Mouse (Mus musculus) naive thymus-derived CD4-positive, alpha-beta T cell, adult 2 months (primary cell): ENCODE results near the gene Kif3a.

Source experiments
- DNase-seq: peaks from one replicate; pipeline ENCODE4 v3.0.0-alpha.2; 2011; ENCODE audit warnings: low read depth

The Kif3a gene

DNA sequence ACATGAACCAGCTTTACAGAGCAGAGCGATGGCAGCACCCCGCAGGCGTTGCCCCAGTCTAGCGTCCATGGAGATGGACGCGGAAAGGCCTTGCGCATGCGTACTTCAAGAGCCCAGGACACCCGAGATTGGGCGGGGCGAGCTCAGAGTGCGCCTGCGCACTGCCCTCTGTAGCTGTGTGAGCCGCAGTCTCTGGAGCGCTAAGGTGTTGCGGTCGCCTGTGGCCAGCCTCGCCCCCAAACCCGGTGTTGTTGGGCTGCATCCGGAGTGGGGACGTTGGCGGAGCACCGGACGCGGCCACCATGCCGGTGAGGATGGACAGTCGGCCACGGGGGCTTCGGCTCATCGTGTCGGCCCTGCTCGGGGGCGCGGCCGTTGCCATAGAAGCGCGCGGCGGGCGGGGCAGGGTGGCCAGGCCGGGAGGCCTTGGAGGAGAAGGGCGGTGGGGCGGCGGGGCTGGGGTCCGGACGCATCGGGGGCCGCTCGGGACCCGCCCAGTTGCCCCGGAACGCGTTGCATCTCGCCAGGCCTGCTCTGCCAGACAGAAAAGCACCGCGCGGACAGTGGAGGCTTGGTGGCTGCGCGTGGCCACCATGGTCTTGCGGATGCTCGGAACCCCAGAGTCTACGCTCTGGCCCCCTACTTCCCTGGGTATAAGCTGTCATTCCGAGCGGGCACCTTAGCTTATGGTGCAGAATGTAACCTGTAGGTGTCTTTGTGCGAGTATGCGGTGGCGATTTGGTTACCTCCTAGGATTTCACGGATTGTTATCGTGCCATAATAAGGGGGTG is at the start of gene Kif3a:
Gene Kif3a (plus strand): TSS at position 156 of the 791 bp plus-strand sequence.
- peak; percentile 96 for DNase-seq

DNA sequence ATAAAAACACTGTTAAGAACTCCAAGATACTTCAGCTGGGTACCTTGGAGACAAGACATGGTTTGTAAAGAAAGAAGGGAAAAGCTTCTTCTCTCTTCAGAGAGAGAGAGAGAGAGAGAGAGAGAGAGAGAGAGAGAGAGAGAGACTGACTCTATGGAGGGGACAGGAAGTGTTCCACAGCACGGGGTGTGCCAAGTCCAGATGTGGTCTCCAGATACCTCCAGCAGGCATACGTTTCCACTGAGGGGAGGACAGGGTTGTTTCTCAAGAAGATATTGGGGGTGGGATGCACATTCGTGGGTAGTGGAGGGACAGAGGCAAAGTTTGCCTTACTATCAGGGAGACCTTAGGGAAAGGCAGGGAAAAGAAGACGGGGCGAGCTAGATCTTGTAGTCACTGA is 48.4 kb upstream of the Kif3a start:
- peak; percentile 28 for DNase-seq

DNA sequence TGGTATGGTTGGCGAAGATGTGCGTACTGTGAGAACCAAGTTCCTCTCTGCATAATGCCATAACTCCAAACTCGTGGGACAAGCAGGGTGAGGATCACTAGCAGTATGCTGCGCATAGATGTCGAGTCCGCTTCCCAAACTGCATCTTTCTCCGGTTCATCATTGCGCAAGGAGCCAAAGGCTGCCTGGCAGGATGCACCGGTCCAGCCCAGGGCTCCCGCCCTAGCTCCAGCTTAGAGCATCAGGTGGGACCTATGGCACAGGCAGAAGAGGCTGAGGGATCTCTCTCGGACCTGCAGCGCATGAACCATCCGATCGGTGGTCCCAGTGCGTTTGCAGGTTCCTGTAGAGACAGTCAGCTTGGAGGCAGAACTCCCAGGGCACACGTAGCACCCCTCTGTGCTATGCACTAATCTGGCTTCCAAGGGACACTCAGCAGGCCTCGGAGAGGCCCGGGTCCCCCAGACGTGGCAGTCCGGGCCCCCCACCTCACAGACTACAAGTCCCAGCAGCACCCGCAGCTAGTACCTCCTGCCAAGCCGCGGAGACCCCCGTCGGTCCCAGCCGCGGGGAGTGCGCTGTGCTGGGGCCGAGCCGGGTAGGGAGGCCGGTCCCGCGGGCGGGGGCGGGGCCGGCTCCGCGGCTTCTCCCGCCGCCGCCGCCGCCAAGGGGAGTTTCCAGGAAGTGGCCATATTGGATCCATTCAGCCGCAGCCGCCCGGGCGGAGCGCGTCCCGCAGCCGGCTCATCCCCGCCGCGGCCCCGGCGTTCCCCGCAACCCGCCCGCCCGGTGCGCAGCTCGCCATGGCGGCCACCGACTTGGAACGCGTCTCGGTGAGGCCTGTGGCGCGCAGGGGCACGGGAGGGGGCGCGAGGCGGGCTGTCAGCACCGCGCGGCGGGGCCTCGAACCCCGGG is 47.7 kb upstream of the Kif3a start, which contains the start of gene Sept8:
Gene Sept8 (plus strand): TSS at position 51 of the 915 bp plus-strand sequence.
- DNase-seq = peak; percentile 59

DNA sequence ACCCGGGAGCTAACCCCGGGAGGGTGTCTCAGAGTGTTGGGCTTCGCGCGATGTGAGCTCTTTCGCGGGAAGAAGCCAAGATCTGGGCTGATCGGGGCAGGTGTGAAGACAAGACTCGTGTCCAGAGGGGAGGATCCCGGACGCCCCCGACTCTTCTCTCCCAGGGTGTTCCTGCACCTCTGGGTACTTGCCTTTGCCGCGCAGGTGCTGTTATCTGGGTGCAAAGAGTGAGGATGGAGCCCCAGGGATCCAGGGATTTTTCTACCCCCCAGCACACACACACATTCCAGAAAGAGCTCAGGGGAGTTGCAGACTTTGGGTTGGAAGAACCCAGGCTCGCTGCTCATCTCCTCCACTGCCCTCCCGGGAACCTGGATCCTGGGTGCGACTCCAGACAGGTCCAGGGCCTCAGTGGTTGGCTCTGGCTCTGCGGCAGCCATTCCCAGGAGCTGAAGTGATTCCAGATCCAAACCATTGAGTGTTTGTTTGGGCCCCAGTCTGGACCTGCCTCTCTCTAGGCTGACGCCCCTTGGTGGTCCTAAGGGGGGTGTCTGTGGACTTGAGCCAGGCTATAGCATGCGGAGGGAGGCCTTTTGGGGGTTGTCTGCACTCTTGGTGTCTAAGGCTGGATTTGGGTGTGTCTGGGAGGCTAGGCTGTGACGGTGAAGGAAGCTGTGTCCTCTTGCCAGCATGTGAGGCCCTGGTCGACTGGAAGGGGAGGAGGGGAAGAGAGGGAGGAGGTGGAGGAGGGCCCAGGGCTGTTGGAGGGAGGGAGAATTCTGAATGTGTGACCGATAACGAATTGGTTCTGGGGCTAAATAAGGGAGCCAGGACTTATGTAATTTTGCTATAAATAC is 46.8 kb upstream of the Kif3a start:
- no peak for DNase-seq

GRCm38 (mm10) chr11:53521120-53521820 is 45.9 kb upstream of the Kif3a start:
- no peak for DNase-seq

DNA sequence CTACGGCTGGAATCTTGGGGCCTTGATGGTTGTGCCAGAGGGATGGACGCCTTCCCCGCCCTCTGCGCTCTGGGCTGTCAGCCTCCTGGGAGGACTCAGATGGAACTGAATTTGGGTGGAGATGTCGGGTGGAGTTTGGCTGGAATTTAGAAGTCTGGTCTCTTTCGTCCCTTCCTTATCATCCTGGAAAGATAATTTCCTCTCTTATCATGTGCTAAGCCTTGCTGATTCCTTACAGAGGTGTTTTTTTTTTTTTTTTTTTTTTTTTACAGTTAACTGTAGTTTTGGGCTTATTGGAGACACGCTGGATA is 45.4 kb upstream of the Kif3a start:
- DNase-seq = no peak

DNA sequence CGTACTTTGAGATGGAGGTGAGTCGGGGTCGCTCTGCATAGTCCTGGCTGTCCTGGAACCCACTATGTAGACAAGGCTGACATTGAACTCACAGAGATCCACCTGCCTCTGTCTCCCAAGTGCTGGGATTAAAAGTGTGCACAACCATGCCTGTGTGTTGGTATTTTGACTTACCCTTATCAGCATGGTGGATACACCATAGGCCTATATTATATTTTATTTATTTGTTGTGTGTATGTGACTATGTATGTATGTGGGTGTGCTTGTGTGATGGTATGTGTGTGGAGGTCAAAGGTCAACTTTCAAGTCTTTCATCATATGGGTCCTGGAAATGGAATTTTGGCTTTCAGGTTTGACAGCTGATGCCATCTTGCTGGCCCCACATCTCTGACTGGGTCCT is 44.8 kb upstream of the Kif3a start:
- no peak for DNase-seq

DNA sequence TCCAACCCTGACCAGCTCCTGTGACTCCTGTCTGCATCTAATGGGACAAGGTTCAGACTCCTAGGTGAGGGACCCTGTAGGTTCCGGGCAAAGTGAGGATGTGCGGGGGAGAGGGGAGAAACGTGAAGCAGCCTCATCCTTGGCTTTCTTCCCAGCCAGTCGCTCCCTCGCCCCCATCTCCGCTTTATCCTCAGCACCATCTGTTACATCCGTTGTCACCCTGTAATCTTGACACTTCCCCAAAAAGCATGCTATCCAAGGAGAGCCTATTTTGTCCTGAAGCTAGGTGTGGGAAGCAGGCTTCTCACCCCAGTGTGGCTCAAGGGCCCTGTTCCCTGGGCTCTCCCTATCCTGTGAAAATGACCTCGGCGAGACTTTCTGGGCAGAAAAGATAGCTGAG is 44.2 kb upstream of the Kif3a start:
- DNase-seq = no peak

DNA sequence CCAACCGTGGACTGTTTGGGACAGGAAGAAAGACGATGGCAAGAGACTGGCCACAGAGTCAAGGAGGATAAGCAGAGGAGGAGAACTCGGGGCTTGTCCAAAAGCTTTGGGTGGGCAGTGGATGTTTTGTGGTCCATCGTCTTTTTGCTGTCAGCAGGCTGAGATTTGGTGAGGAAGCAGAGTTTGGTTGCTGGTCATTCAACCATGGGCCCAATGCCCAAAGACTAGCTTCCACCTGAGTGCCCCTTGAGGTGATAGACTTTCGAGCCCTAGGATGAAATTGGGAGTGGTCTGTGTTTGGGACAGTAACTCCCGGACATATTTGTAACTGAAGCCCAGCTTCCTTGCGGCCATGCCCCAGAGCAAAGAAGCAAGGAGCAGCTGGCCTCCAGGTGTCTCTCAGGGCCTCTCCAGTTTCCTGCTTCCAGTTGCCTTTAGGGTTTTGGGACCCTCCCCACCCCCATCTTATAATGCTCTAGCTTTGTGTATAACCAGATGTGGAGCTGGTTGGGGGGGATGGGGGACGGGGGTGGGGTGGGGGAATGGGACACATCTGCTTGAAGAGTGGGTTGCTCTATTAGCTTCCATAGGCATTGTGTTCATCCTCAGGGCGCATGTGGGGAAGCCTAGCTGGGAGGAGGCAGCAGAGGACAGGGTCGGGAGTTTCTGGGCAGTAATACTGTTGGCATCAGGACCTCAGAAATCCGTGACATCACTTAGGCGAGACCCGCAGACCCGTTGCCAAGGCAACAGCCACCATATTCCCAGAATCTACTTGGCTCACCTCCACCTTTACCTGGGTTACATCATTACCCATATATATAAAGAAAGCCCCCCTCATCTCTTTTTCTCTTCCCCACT is 43.4 kb upstream of the Kif3a start:
- no peak for DNase-seq

- DNase-seq = peak; percentile 37
Measured at GRCm38 (mm10) chr11:53524905-53525304, 42.3 kb upstream of the Kif3a start.

GRCm38 (mm10) chr11:53525461-53525860 is 41.7 kb upstream of the Kif3a start:
- no peak for DNase-seq

DNA sequence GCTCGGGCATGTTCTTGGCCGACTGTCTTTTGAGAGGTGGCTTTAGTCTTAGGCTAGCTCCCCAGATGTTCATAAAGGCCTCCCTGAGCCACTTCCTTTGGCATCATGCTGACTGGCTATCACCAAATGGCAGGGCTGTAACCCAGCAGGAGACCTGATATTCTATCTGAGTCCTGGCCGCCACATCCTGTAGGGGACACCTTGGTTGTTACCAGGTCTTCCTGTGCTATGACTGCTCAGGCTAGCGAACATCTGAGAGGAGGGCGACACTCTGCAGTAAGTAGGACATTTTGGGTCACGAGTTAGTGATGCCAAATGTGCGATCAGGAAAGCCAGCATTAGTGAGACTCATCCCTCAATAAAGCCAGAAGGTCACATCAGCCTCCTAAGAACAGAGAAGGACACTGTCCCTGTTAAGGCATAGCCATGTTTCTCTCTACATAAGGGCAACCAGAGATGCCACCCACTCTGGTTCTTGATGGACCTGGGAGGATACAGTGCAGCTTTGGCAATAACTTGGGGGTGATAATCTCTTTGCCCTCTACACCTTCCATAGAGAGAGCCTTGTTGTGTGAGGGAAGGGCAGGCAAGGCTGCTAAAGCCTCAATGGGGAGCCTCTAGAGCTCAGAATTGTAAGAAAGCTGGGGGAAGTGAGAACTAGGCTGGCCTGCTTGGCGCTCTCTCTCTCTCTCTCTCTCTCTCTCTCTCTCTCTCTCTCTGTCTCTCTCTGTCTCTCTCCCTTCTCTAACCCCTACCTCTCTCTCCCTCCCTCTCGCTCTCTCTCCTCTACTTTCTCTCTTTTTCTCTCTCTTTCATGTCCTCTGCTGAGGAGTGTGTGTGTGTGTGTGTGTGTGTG is 38.6 kb upstream of the Kif3a start:
- DNase-seq = peak; percentile 14

DNA sequence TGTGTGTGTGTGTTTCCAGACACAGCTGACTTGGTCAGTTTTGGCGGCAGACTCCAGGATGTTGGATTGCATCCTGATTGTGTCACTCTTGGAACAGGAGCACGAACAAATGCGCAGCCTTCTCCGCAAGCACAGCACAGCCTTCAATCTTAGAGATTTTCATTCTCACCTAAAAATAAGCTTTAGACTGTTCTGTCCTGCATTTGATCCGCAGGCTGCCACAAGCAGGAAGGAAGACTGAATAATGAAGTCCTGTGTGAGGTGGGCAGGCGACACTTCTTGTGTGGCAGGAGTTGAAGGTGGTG is 38.0 kb upstream of the Kif3a start:
- no peak for DNase-seq

DNA sequence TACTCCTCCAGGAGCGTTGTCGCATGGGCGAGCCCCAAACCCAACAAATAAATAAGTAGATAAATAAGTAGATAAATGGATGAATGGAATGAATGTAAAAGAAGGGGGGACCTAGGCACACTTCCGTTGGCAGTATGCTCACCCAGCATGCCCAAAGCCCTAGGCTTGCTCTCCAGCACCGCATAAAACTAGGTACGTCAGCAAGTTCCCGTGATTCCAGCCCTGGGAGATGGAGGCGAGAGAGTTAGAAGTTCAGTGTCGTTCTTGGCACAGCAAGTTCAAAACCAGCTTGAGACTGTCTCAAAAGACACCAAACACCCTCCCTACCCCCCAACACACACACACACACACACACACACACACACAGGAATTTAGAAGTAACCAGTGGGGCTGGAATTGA is 37.2 kb upstream of the Kif3a start:
- DNase-seq = no peak

GRCm38 (mm10) chr11:53531578-53532230 is 35.5 kb upstream of the Kif3a start:
- DNase-seq = no peak

- no peak for DNase-seq
Measured at GRCm38 (mm10) chr11:53532231-53532620, 35.0 kb upstream of the Kif3a start.

DNA sequence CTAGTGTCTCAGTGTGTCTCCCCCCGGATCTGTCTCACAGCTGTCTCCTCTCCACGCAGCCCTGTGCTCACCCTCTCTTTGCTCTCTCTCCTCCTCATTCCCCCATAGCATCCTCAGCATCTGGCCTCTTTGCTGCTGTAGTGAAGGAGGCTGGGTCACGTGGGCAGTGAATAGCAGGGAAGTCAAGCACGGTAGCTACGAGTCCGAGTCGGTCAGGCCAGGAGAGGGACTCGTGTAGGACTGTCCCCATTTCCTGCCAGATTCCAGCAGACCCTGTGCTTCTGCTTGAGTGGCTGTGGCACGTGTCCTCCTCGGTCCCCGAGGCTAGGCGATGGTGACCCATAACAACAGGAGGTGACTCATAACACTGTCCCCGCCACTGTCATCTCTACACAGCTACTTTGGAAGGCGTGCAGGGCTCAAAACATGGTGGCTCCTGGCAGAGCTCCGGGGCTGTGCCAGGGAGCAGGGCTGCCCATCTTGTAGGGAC is 28.1 kb upstream of the Kif3a start:
- no peak for DNase-seq

- DNase-seq = no peak
Measured at GRCm38 (mm10) chr11:53540394-53540793, 26.8 kb upstream of the Kif3a start.

DNA sequence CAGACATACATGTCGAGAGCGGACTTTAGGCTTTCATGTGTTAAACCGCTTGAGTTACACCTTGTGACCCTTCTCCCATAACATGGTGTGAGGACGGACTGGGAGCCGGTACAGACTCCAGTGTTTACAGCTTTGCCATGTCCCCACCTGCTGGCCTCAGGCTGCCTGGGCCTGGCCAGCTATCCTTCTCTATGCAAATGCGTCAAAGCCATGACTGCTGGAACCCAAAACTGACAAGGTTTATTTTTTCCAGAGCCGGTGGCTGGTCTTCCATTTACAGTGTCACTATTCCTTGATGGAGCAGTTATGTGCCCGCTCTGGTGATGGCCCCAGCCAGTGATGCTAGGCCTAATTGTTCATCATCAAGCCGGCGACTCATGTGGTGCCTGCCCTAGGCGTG is 26.0 kb upstream of the Kif3a start:
- no peak for DNase-seq
